Mouse (Mus musculus) spleen, postnatal 4 days (tissue): ENCODE results near the gene Fam71e2.

Source experiments
- DNase-seq, 2 experiments: peaks; one replicate each; pipeline ENCODE4 v3.0.0; 2022; ENCODE audit warnings: low spot score in 2 of 2

The Fam71e2 gene

GRCm38 (mm10) chr7:4739544-4740275, 31.4 kb downstream of the Fam71e2 start, which contains the start of gene Kmt5c:
Gene Kmt5c, plus strand, starts transcription at chr7:4740115.
- peak; percentile 93 to 95 for DNase-seq

- DNase-seq = no peak
Measured at GRCm38 (mm10) chr7:4739041-4739543, 32.0 kb downstream of the Fam71e2 start.

- DNase-seq = no peak
Measured at GRCm38 (mm10) chr7:4732968-4733392, 38.1 kb downstream of the Fam71e2 start.

GRCm38 (mm10) chr7:4731090-4731489, 40.0 kb downstream of the Fam71e2 start:
- no peak for DNase-seq

GRCm38 (mm10) chr7:4725169-4725568, 45.9 kb downstream of the Fam71e2 start, which contains the start of gene Tmem150b:
Gene Tmem150b, minus strand, starts transcription at chr7:4725249.
- no peak for DNase-seq

GRCm38 (mm10) chr7:4724359-4724758, 46.7 kb downstream of the Fam71e2 start:
- DNase-seq = no peak

GRCm38 (mm10) chr7:4723508-4723907, 47.6 kb downstream of the Fam71e2 start:
- no peak for DNase-seq

GRCm38 (mm10) chr7:4719276-4719675, 51.8 kb downstream of the Fam71e2 start:
- DNase-seq = no peak

GRCm38 (mm10) chr7:4716955-4717354, 54.1 kb downstream of the Fam71e2 start:
- no peak for DNase-seq

- no peak for DNase-seq
Measured at GRCm38 (mm10) chr7:4712594-4712993, 58.5 kb downstream of the Fam71e2 start.

- DNase-seq = peak; percentile 48 to 75
Measured at GRCm38 (mm10) chr7:4705098-4705497, 66.0 kb downstream of the Fam71e2 start.
